Mouse (Mus musculus) urinary bladder, postnatal 4 days (tissue): ENCODE measurements around the gene Fam19a4.
"Not testable (repeated sequence)": the region's sequence is repeated elsewhere in the genome, so short reads cannot be mapped to it uniquely, and the experiment has no call there.

Experiments used
- DNase-seq, 2 experiments: peaks; one replicate each; pipeline ENCODE4 v3.0.0; 2021 to 2022; ENCODE audit warnings: low spot score in 2 of 2

Gene Fam19a4

GRCm38 (mm10) chr6:96944796-96945195 lies 115.4 kb downstream of the Fam19a4 start:
- DNase-seq, result no peak

- no peak for DNase-seq
Measured at GRCm38 (mm10) chr6:96935776-96936175, 124.4 kb downstream of the Fam19a4 start.

- DNase-seq, result no peak
Measured at GRCm38 (mm10) chr6:96909061-96909480, 151.1 kb downstream of the Fam19a4 start.

GRCm38 (mm10) chr6:96877105-96877504 lies 183.1 kb downstream of the Fam19a4 start:
- not testable (repeated sequence) for DNase-seq

- DNase-seq, result not testable (repeated sequence)
Measured at GRCm38 (mm10) chr6:96876651-96877050, 183.6 kb downstream of the Fam19a4 start.

GRCm38 (mm10) chr6:96853065-96853464 lies 207.1 kb downstream of the Fam19a4 start:
- DNase-seq, result no peak

GRCm38 (mm10) chr6:96843944-96844343 lies 216.3 kb downstream of the Fam19a4 start:
- DNase-seq, result no peak

- DNase-seq, result no peak
Measured at GRCm38 (mm10) chr6:96840634-96841033, 219.6 kb downstream of the Fam19a4 start.

GRCm38 (mm10) chr6:96826626-96827025 lies 233.6 kb downstream of the Fam19a4 start:
- no peak for DNase-seq

GRCm38 (mm10) chr6:96802981-96803380 lies 257.2 kb downstream of the Fam19a4 start:
- DNase-seq, result no peak

- no peak for DNase-seq
Measured at GRCm38 (mm10) chr6:96798746-96799145, 261.5 kb downstream of the Fam19a4 start.

GRCm38 (mm10) chr6:96797451-96797850 lies 262.8 kb downstream of the Fam19a4 start:
- no peak for DNase-seq
